Mouse (Mus musculus) cerebellum, adult 9-11 months (tissue): ENCODE measurements around the gene Stox2.

Experiments
- DNase-seq: peaks from one replicate; pipeline ENCODE4 v3.0.0; 2022

Gene Stox2

DNA sequence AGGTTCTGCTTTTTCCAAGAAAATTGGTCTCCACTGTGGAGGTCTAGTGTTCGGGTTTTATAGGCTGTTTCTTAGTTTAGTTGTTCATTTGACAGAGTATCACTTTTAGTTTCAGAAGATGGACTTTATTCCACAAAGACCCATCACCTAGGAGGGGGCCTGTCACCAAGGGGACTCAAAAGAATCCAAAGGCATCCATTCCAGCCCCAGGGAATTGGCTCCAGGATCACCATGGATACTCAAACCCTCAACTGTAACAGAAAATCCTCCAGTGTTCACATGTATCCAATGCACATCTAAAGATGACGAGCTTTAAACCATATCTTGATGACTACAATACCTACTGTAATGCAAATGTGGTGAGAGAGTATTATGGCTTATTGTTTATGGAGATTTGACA, 267.4 kb downstream of the Stox2 start:
- no peak for DNase-seq

DNA sequence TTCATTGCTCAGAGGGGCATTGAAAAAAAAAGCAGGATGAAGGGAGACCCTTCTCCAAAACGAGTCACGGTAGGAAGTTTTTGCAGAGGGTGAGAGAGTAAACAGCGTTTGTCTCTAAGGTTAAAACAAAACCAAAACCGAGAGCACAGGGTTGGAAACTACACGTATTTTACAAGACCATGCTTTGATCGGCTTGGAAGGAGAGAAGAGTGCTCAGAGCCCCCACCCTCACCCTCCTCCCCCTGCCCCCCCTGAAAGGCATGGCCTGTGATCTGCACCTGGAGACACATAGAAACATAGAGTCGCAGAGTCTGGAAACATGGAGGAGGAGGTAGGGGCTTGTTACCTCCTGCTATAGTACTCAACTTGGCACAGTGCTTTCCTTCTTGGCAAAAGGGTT, 272.3 kb downstream of the Stox2 start:
- no peak for DNase-seq

GRCm38 (mm10) chr8:47172848-47173247, 273.3 kb downstream of the Stox2 start:
- no peak for DNase-seq

DNA sequence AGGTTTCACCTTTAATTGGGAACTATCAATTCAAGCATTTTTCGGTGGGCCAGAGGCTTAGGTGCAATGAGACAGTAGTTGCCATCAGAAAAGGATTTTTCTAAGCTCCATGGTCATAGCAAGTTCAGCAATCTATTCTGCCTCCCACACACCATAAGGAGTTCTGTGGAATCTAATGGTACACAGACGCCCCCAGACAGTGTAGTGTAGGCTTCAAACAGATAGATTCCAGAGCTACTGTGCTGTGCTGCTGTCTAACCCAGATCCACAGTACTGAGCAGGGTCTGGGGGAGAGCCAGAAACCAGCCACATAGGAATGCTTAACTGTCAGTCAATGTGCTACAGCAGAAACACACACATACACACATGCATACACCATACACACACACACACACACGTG, 285.5 kb downstream of the Stox2 start:
- no peak for DNase-seq

DNA sequence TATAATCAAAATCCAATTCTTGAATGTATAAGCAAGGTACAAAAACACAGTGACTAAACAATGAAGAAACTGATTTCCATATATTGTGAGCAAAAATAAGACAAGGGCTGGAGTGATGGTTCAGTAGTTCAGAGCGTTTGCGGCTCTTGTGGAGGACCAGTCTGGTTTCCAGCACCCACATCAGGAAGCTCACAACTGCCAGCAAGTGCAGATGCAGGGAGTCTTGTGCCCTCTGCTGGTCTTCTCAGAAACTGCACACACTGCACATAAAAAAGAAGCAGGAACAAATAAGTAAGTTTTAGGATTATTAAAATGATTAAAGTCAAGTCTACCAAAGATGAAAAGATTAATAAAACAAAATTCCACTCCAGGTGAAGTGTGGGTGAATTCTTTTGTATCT, 291.6 kb downstream of the Stox2 start:
- no peak for DNase-seq

GRCm38 (mm10) chr8:47145258-47145657, 300.9 kb downstream of the Stox2 start:
- DNase-seq, result no peak

DNA sequence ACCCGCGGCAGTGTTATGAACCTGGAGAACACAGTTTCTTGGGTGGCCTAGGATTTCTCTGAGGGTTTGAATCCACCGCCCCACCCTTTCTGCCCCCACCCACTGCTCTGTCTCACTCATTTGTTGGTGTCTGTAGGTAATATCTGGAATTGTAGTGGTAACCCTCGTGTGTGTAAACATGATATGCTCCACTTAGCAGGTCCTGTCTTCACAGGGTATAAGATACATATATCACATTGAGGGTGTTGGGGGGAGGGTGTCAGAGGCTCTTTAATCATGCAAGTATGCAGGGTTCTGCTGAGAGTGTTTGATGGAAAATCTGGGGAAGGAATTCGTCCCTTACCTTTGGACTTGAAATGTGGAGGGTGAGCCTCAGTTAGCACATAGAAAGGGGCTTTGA, 310.1 kb downstream of the Stox2 start:
- DNase-seq, result no peak

GRCm38 (mm10) chr8:47135586-47135985, 310.6 kb downstream of the Stox2 start:
- DNase-seq, result no peak

GRCm38 (mm10) chr8:47134736-47135135, 311.4 kb downstream of the Stox2 start:
- no peak for DNase-seq

DNA sequence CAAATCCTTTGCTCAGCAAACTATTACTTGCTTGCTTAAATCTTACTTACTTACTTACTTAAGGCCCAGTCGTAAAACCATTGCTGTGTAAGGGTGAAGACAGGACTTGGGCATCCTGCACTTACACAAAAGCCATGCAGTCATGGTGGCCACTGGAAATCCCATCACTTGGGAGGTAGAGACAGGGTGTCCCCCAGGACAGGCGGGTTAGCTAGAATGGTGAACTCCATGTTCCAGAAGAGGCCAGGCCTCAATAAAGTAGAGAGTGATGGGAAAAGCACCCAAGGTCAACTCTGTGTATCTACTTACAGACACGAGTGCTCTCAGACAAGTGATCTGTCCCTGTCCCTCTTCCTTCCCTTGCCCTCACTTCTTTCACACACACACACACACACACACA, 312.8 kb downstream of the Stox2 start:
- DNase-seq, result no peak
